Mouse (Mus musculus) embryonic fibroblast, embryonic 13.5 days (primary cell): ENCODE measurements around the gene Chga.

ENCODE experiments used
- CTCF ChIP-seq: IDR thresholded peaks from 2 replicates; pipeline ENCODE4 v1.5.1; 2011; ENCODE audit warnings: mild to moderate bottlenecking, control low read depth, low read length, moderate library complexity, borderline replicate concordance; ENCODE audit not compliant: insufficient read depth
- POLR2A ChIP-seq: IDR thresholded peaks from 2 replicates; pipeline ENCODE4 v1.6.1; 2011; ENCODE audit warnings: low read depth, mild to moderate bottlenecking, control low read depth, low read length, moderate library complexity

DNA sequence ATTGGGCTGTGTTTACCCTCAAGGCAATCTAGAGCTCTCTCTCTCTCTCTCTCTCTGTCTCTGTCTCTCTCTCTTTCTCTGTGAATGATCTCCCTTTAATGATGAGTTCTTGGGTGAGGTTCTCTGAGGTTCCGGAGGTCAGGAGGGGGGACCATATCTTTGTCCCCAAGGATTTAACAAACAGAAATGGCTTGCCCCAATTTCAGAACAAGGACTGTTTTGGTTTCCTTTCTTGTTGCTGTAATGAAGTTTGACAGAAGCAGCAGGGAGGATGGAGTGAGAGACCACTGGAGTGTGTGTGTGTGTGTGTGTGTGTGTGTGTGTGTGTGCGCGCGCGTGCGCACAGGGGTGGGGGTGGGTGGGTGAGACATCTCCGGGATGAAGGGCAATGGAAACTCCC is 13.6 kb upstream of the Chga start:
- TF ChIP-seq CTCF = no peak
- no peak for TF ChIP-seq POLR2A
